Mouse (Mus musculus) hindbrain, embryonic 10.5 days (tissue): ENCODE measurements around the gene Ctns. TPM values are rescaled to one million over a fixed set of nuclear protein-coding genes. Genes with fewer than 3 reads are reported as not detected.

ENCODE experiments used
- DNase-seq: peaks from one replicate; pipeline ENCODE4 v3.0.0-alpha.2; 2017; ENCODE audit warnings: low spot score
- H3K27ac ChIP-seq: fragments of 300-500 bp; sonication (generic); 2 replicates; pipeline ENCODE4 v1.5.1; 2016; ENCODE audit warnings: mild to moderate bottlenecking, moderate library complexity
- H3K27me3 ChIP-seq: fragments of 300-500 bp; sonication (generic); 2 replicates; pipeline ENCODE4 v1.6.1; 2016; ENCODE audit warnings: mild to moderate bottlenecking; ENCODE audit not compliant: poor library complexity, insufficient read depth, severe bottlenecking
- H3K36me3 ChIP-seq: fragments of 300-500 bp; sonication (generic); 2 replicates; pipeline ENCODE4 v1.6.1; 2016; ENCODE audit warnings: mild to moderate bottlenecking, moderate library complexity
- H3K4me1 ChIP-seq: fragments of 300-500 bp; sonication (generic); replicated peaks from 2 replicates; pipeline ENCODE4 v1.6.1; 2016; ENCODE audit warnings: mild to moderate bottlenecking
- H3K4me3 ChIP-seq: fragments of 300-500 bp; sonication (generic); 2 replicates; pipeline ENCODE4 v1.5.1; 2016; ENCODE audit warnings: mild to moderate bottlenecking, moderate library complexity
- H3K9me3 ChIP-seq: fragments of 300-500 bp; sonication (generic); 2 replicates; pipeline ENCODE4 v1.6.1; 2016; ENCODE audit warnings: mild to moderate bottlenecking, moderate library complexity
- WGBS: fragments of 180-500 bp; shearing (Covaris S2); methylation state at CpG from one replicate; pipeline ENCODE4 v1.1.7; 2016; 5-methylcytosine and 5-hydroxymethylcytosine counted together
- polyA plus RNA-seq: library from polyadenylated mRNA; unstranded; fragments of >200 nt; fragmentation: Nextera tagmentation; extraction: Ambion mirVana; gene quantifications from 2 replicates; pipeline ENCODE4 v1.2.1, GENCODE M21; 2016

Ctns gene
- 15.4 and 19.9 TPM in 2 replicates for polyA plus RNA-seq

GRCm38 (mm10) chr11:73198603-73199229 lies at the start of gene Ctns:
Gene Ctns, minus strand, starts transcription at chr11:73199042.
- Histone ChIP-seq H3K36me3 (peaks cover 18% of the 10 kb centered on the region; the same call in 1 of the 2 replicates), H3K4me1 (peaks cover 22% of the 10 kb centered on the region), H3K9me3 (no peaks in the 10 kb centered on the region), H3K27ac (peak within 1 kb of the TSS; percentile 86), H3K4me3 (peak within 1 kb of the TSS; percentile 73), H3K27me3 (peaks cover 15% of the 10 kb centered on the region)
- WGBS, result 1% methylated on average over 22 of the region's 22 CpGs
- no peak for DNase-seq

- 95% methylated on average over 4 of the region's 4 CpGs for WGBS
- no peak overlapping the region for H3K27ac ChIP-seq
- H3K4me1 ChIP-seq, result no peaks in the 10 kb centered on the region
- H3K4me3 ChIP-seq, result no peak overlapping the region
- no peaks in the 10 kb centered on the region for H3K9me3 ChIP-seq
- H3K27me3 ChIP-seq, result no peaks in the 10 kb centered on the region
- no peak for DNase-seq
- no peaks in the 10 kb centered on the region for H3K36me3 ChIP-seq
These were observed 43.9 kb upstream of the Ctns start for GRCm38 (mm10) chr11:73242777-73243176.

GRCm38 (mm10) chr11:73242199-73242598 lies 43.4 kb upstream of the Ctns start:
- H3K9me3 ChIP-seq, result no peaks in the 10 kb centered on the region
- WGBS, result 92% methylated on average over 6 of the region's 6 CpGs

DNA sequence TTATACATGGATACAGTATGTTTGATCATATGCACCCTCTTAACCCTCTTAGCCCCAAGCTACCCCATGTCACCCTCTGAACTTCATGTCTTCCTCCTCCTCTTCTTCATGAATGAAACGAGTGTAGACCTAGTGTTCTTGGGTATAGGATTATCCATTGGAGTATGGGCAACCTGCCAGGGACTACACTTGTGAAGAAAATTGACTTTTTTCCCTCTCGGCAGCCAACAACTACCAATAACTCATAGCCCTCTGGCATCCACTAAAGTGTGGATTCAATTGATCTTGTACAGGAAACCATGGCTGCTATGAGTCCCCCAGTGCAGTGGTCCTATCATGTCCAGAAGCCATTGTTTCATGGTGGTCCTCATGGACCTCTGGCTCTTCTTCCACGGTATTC lies 37.9 kb upstream of the Ctns start:
- Histone ChIP-seq H3K27me3 (no peaks in the 10 kb centered on the region), H3K9me3 (no peaks in the 10 kb centered on the region), H3K4me1 (0 out of 2 replicates have a peak, but pooled peaks cover 3% of the 10 kb centered on the region), H3K27ac (no peak overlapping the region), H3K4me3 (no peak overlapping the region), H3K36me3 (no peaks in the 10 kb centered on the region)
- 82% methylated on average over 3 of the region's 3 CpGs for WGBS
- DNase-seq, result no peak

More at GRCm38 (mm10) chr11:73242199-73242598, 43.4 kb upstream of the Ctns start:
- no peak for DNase-seq
- H3K4me1 ChIP-seq, result no peaks in the 10 kb centered on the region
- H3K27me3 ChIP-seq, result no peaks in the 10 kb centered on the region
- H3K36me3 ChIP-seq, result no peaks in the 10 kb centered on the region
- H3K27ac ChIP-seq, result no peak overlapping the region
- no peak overlapping the region for H3K4me3 ChIP-seq

DNA sequence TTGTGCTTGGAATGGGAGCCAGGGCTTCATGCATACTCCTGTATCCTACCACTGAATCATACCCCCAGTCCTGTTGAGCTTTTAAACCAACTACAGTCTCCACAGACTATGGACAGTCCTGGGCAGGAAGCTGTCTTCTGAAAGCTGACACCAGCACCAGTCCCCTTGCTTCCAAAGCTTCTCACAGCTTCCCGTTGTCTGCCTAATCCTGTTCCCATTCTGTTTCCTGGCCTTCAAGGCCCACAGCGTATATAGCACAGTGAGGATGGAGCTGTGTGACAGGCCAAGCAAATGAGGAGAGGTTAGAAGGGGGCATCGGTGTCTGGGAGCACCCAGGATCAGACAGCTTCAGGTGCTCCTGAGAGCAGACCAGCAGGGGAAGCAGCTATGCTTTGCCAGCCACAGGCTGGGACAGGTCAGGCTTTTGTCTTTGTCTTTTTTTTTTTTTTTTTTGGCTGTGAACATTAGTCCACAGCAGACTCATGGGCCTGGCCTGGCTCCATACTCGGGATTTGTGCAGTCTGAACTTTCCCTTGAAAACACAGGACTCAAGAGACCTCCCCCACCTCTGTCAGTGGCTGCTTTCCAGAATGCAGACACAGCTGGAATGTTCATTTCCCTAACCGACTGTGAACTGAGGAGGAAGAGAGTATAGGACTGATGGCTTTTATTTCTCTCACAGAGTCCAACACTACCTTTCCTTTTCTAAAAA lies 37.3 kb upstream of the Ctns start:
- H3K27me3 ChIP-seq, result no peaks in the 10 kb centered on the region
- no peaks in the 10 kb centered on the region for H3K9me3 ChIP-seq
- H3K27ac ChIP-seq, result no peak overlapping the region
- no peak overlapping the region for H3K4me3 ChIP-seq
- no peak for DNase-seq
- no peaks in the 10 kb centered on the region for H3K36me3 ChIP-seq
- 0 out of 2 replicates have a peak, but pooled peaks cover 3% of the 10 kb centered on the region for H3K4me1 ChIP-seq
- WGBS, result 55% methylated on average over 5 of the region's 5 CpGs

- H3K4me1 ChIP-seq, result 0 out of 2 replicates have a peak, but pooled peaks cover 3% of the 10 kb centered on the region
- no peak for DNase-seq
- no peaks in the 10 kb centered on the region for H3K27me3 ChIP-seq
- no peak within 1 kb of the TSS for H3K27ac ChIP-seq
- WGBS, result 88% methylated on average over 5 of the region's 5 CpGs
- no peak within 1 kb of the TSS for H3K4me3 ChIP-seq
- H3K9me3 ChIP-seq, result peaks cover 3% of the 10 kb centered on the region; the same call in 1 of the 2 replicates
- no peaks in the 10 kb centered on the region for H3K36me3 ChIP-seq
These were observed 35.1 kb upstream of the Ctns start, which contains the start of gene Trpv1 for GRCm38 (mm10) chr11:73233992-73234391. Gene Trpv1, plus strand, starts transcription at chr11:73234292.

DNA sequence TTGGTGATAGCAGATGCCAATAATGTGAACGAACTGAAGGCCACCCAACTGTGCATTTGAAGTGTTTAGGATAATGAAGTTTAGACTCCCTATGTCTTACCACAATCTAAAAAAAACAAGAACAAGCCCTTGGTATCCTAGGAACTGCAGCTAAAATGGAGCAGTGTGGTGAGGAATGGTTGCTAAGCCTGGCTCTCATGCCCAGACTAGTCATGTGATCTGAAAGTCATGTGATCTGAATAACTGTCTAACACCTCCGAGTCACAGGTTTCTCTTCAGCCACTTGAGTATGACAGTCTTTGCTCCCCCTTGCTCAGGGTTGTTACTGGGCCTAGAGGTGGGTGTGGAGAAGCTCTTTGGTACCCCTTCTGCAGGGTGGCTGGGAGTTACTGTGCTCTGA lies 33.7 kb upstream of the Ctns start:
- no peak overlapping the region for H3K4me3 ChIP-seq
- H3K9me3 ChIP-seq, result peaks cover 6% of the 10 kb centered on the region; the same call in 1 of the 2 replicates
- no peaks in the 10 kb centered on the region for H3K36me3 ChIP-seq
- 0 out of 2 replicates have a peak, but pooled peaks cover 3% of the 10 kb centered on the region for H3K4me1 ChIP-seq
- no peak overlapping the region for H3K27ac ChIP-seq
- WGBS, result 71% methylated on average over 2 of the region's 2 CpGs
- DNase-seq, result no peak
- H3K27me3 ChIP-seq, result no peaks in the 10 kb centered on the region

DNA sequence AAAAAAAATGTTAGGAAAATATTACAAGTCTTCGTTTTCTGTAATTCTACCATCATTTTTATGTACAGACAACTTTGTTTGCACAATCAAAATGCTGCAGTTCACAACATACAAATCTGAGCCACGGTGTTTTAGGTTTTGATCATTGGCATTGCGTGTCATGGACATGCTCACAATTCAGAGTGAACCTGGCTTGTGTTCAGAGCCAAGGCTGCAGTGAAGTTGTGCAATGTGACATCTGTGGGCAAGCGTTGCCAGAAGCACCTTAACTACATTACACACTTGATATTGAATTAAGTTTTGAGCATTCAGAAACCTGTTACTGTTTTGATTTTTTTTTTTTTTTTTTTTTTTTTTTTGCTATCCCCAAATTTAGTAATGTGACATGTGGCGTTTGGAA lies 31.2 kb upstream of the Ctns start:
- WGBS, result 90% methylated on average over 5 of the region's 5 CpGs
- Histone ChIP-seq H3K27me3 (no peaks in the 10 kb centered on the region), H3K27ac (no peak overlapping the region), H3K4me1 (no peaks in the 10 kb centered on the region), H3K4me3 (no peak overlapping the region), H3K36me3 (no peaks in the 10 kb centered on the region), H3K9me3 (peaks cover 6% of the 10 kb centered on the region; the same call in 1 of the 2 replicates)
- DNase-seq, result no peak

DNA sequence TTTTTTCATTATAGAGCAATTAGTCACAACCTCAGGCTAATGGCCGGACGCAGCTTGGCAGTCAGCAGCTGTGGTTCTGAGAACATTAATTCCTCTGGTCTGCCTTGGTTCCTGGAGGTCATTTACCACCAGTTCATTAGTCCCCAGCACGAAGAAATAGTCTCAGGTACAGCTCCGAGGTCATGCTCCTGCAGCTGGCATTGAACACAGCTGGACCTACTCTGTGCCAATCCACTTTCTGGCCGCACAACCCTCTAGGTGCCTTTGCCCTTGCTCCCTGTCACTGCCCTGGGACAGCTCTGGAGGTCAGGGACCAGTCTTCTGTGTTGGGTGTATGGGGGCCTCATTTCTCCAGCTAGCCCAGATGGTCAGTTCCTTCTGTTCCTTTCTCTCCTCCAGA lies 30.0 kb upstream of the Ctns start:
- WGBS, result 84% methylated on average over 5 of the region's 5 CpGs
- Histone ChIP-seq H3K4me3 (no peak overlapping the region), H3K9me3 (peaks cover 6% of the 10 kb centered on the region; the same call in 1 of the 2 replicates), H3K27ac (no peak overlapping the region), H3K36me3 (no peaks in the 10 kb centered on the region), H3K27me3 (no peaks in the 10 kb centered on the region), H3K4me1 (no peaks in the 10 kb centered on the region)
- DNase-seq, result no peak

- 89% methylated on average over 6 of the region's 6 CpGs for WGBS
These were observed 27.0 kb upstream of the Ctns start for GRCm38 (mm10) chr11:73225856-73226255.

DNA sequence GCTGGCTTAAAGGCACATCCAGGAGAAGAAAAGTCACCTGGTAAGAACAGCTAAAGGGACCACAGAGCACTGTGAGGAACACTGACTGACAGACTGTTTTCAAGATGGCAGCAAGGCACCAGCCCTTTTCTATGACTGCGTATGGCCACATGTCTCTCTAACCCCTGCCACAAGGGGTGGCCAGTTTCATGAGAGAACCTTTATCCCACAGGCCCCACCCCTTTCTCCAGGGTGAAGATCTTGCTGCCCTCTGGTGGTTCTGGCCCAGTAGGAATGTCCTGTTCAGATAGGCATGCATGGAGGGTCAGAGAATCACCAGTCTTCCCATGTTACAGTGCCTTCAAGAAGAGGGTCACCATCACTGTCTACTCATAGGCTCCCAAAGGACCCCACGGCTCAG lies 25.1 kb upstream of the Ctns start:
- Histone ChIP-seq H3K4me1 (no peaks in the 10 kb centered on the region), H3K9me3 (peaks cover 3% of the 10 kb centered on the region; the same call in 1 of the 2 replicates), H3K4me3 (no peak overlapping the region), H3K27me3 (no peaks in the 10 kb centered on the region), H3K27ac (no peak overlapping the region), H3K36me3 (no peaks in the 10 kb centered on the region)
- WGBS, result 75% methylated on average over 2 of the region's 2 CpGs
- DNase-seq, result no peak

More at GRCm38 (mm10) chr11:73225856-73226255, 27.0 kb upstream of the Ctns start:
- Histone ChIP-seq H3K27me3 (no peaks in the 10 kb centered on the region), H3K4me1 (no peaks in the 10 kb centered on the region), H3K4me3 (no peak overlapping the region), H3K27ac (no peak overlapping the region), H3K36me3 (no peaks in the 10 kb centered on the region), H3K9me3 (peaks cover 6% of the 10 kb centered on the region; the same call in 1 of the 2 replicates)
- DNase-seq, result no peak

DNA sequence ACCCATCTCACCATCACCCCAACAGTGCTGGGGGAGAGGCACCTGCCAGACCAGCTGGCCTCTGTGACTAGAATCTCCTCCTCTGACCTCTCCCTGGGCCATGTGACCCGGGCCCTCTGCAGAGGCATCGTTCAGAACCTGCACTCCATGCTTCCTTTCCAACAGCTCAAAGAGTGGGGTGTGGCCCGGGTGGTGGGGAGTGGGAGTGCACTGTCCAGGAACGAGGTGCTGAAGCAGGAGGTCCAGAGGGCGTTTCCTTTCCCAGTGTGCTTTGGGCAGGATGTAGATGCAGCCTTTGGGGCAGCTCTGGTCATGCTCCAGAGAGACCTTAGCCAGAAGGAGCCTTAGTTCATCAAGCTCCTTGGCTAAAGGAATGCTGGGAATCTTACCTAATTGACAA lies 24.0 kb upstream of the Ctns start:
- no peaks in the 10 kb centered on the region for H3K9me3 ChIP-seq
- no peak for DNase-seq
- no peaks in the 10 kb centered on the region for H3K27me3 ChIP-seq
- H3K4me3 ChIP-seq, result no peak overlapping the region
- no peaks in the 10 kb centered on the region for H3K36me3 ChIP-seq
- 49% methylated on average over 5 of the region's 5 CpGs for WGBS
- no peaks in the 10 kb centered on the region for H3K4me1 ChIP-seq
- H3K27ac ChIP-seq, result no peak overlapping the region

GRCm38 (mm10) chr11:73220651-73221050 lies 21.8 kb upstream of the Ctns start:
- H3K4me1 ChIP-seq, result no peaks in the 10 kb centered on the region
- H3K27me3 ChIP-seq, result no peaks in the 10 kb centered on the region
- H3K9me3 ChIP-seq, result no peaks in the 10 kb centered on the region
- no peak for DNase-seq
- H3K27ac ChIP-seq, result no peak overlapping the region
- WGBS, result 90% methylated on average over 1 of the region's 1 CpGs
- H3K36me3 ChIP-seq, result no peaks in the 10 kb centered on the region
- H3K4me3 ChIP-seq, result no peak overlapping the region
